Mouse (Mus musculus): Measurements from ENCODE around the gene D230025D16Rik.
"Not testable (repeated sequence)": the region's sequence is repeated elsewhere in the genome, so short reads cannot be mapped to it uniquely, and the experiment has no call there.

DNA sequence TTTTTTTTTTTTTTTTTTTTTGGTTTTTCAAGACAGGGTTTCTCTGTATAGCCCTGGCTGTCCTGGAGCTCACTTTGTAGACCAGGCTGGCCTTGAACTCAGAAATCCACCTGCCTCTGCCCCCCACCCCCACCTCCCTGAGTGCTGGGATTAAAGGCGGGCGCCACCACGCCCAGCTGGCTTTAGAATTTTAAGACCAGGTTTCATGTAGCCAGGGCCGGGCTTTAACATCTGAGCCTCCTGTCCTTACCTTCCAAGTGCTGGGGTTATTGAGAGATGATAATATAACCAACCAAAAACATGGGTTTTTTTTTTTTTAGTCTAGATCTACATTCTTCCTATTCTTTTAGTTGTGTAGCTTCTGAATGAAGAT lies 7.4 kb downstream of the D230025D16Rik start:
- not testable (repeated sequence) for TF ChIP-seq CTCF (conservative IDR thresholded peaks at IDR 0.05; ENCODE audit: insufficient read depth, insufficient read length, low read depth, low read length); POLR2A (IDR thresholded peaks at IDR 0.05; ENCODE audit: low read depth, low read length)

Measured in kidney, adult 2 months (tissue).